Mouse (Mus musculus): ENCODE data around the gene Gm17455. TPM values are rescaled to one million over a fixed set of nuclear protein-coding genes. Genes with fewer than 3 reads are reported as not detected.

Gene Gm17455
- total RNA-seq, 1 experiment: 0.31 TPM

DNA sequence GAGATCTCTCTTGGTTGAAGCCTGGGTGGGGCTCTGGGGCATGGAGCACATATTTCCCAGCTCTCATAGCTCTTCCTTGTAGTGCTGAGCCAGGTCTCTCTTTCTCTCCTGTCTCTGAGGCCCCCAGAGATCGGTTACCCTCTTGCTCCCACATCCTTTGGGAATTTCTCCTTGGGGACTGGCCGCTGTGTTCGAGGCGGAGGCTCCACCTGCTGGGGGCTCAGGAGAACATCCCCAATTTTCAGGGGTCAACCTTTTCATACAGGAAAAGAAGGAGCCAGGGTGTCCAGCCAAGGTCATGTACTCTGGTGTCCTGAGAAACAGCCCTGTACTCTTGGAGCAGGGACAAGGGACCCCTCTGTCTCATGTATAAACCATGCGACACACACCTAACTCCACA, 12.3 kb downstream of the Gm17455 start:
- Histone ChIP-seq H3K36me3 (ENCODE audit: control insufficient read depth, insufficient read depth, low read length, poor library complexity, severe bottlenecking) (no peaks in the 10 kb centered on the region), H3K4me3 (ENCODE audit: insufficient read depth in 1 of 2, low read depth in 1 of 2, low read length in 2 of 2, poor library complexity in 1 of 2, severe bottlenecking in 1 of 2) (no peak overlapping the region), H3K9me3 (ENCODE audit: control insufficient read depth, insufficient read depth, low read depth, low read length) (no peaks in the 10 kb centered on the region), H3K27ac (ENCODE audit: insufficient read depth, low read depth, low read length, poor library complexity, severe bottlenecking) (no peak overlapping the region), H3K4me1 (ENCODE audit: control insufficient read depth in 2 of 2, insufficient read depth in 2 of 2, low read length in 2 of 2, poor library complexity in 1 of 2) (no peaks in the 10 kb centered on the region), H3K9ac (ENCODE audit: insufficient read depth, low read depth, low read length, poor library complexity, severe bottlenecking) (no peak overlapping the region)
- in situ Hi-C loops (cut with MboI; ENCODE audit: low sequenced_read_pairs in 2 of 2, unreplicated experiment in 2 of 2): loop anchor here in 1 of 2 experiments (5.0 kb wide), 1 partner anchor 346 kb away; no protein-coding TSS in a partner anchor
- DNase-seq (ENCODE audit: low read depth, low spot score): no peak
- TF ChIP-seq CHD2 (IDR thresholded peaks at IDR 0.05; ENCODE audit: low read depth, low read length) (no peak), HCFC1 (IDR thresholded peaks at IDR 0.05; ENCODE audit: borderline replicate concordance, insufficient read depth, low read length) (no peak), ZC3H11A (IDR thresholded peaks at IDR 0.05; ENCODE audit: borderline replicate concordance, low read depth, low read length) (no peak), MAFK (IDR thresholded peaks at IDR 0.05; ENCODE audit: insufficient read depth, low read depth, low read length) (no peak), ZNF384 (IDR thresholded peaks at IDR 0.05; ENCODE audit: low read depth, low read length) (no peak)

DNA sequence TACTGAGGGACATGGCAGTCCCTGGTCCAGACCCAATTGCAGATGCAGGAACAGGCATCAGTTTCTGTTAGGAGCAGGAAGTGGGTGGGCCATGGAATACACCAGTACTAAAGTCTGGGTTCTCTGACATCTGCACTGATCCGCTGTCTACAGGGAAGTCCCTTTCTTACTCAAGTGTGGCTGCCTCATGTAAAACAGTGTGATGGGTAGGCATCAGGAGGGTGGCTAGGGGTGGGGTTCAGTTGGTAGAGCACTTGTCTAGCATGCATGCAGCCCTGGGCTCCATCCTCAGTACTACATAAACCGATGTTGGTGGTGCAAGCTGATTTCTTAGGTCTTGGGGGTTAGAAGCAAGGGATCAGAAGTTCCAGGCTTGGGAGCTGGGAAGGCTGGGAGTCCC, 14.2 kb downstream of the Gm17455 start:
- H3K9me3 ChIP-seq (ENCODE audit: control insufficient read depth, insufficient read depth, low read depth, low read length): no peaks in the 10 kb centered on the region
- DNase-seq (ENCODE audit: low read depth, low spot score): no peak
- no peak overlapping the region for H3K9ac ChIP-seq (ENCODE audit: insufficient read depth, low read depth, low read length, poor library complexity, severe bottlenecking)
- no peaks in the 10 kb centered on the region for H3K36me3 ChIP-seq (ENCODE audit: control insufficient read depth, insufficient read depth, low read length, poor library complexity, severe bottlenecking)
- TF ChIP-seq ZNF384 (IDR thresholded peaks at IDR 0.05; ENCODE audit: low read depth, low read length): no peak
- TF ChIP-seq CHD2 (IDR thresholded peaks at IDR 0.05; ENCODE audit: low read depth, low read length): no peak
- TF ChIP-seq HCFC1 (IDR thresholded peaks at IDR 0.05; ENCODE audit: borderline replicate concordance, insufficient read depth, low read length): no peak
- TF ChIP-seq MAFK (IDR thresholded peaks at IDR 0.05; ENCODE audit: insufficient read depth, low read depth, low read length): no peak
- no peak for TF ChIP-seq ZC3H11A (IDR thresholded peaks at IDR 0.05; ENCODE audit: borderline replicate concordance, low read depth, low read length)
- no peak overlapping the region for H3K4me3 ChIP-seq (ENCODE audit: insufficient read depth in 1 of 2, low read depth in 1 of 2, low read length in 2 of 2, poor library complexity in 1 of 2, severe bottlenecking in 1 of 2)
- H3K4me1 ChIP-seq (ENCODE audit: control insufficient read depth in 2 of 2, insufficient read depth in 2 of 2, low read length in 2 of 2, poor library complexity in 1 of 2): no peaks in the 10 kb centered on the region
- in situ Hi-C loops (cut with MboI; ENCODE audit: low sequenced_read_pairs in 2 of 2, unreplicated experiment in 2 of 2): loop anchor here in 1 of 2 experiments (5.0 kb wide), 1 partner anchor 344 kb away; no protein-coding TSS in a partner anchor
- H3K27ac ChIP-seq (ENCODE audit: insufficient read depth, low read depth, low read length, poor library complexity, severe bottlenecking): no peak overlapping the region

DNA sequence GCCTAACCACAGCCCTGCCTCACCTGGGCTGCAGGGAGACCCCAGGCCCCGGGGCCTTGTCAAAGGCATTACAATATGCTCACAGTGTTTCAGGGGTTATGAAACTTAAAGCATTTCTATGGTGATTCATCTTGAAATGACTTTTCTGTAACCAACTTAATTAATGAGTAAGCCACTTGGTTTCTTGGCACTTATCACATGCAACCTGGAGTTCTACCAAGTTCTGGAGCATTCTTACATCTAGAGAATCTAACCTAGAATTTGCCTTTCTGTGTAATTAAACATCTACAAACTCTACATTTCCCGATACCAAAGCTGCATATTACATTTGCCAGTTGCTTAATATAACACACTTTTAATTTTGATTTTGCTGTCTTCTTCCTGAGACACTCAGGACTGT, 17.5 kb downstream of the Gm17455 start:
- Histone ChIP-seq H3K9ac (ENCODE audit: insufficient read depth, low read depth, low read length, poor library complexity, severe bottlenecking) (no peak overlapping the region), H3K36me3 (ENCODE audit: control insufficient read depth, insufficient read depth, low read length, poor library complexity, severe bottlenecking) (no peaks in the 10 kb centered on the region), H3K9me3 (ENCODE audit: control insufficient read depth, insufficient read depth, low read depth, low read length) (no peaks in the 10 kb centered on the region), H3K4me1 (ENCODE audit: control insufficient read depth in 2 of 2, insufficient read depth in 2 of 2, low read length in 2 of 2, poor library complexity in 1 of 2) (no peaks in the 10 kb centered on the region), H3K27ac (ENCODE audit: insufficient read depth, low read depth, low read length, poor library complexity, severe bottlenecking) (no peak overlapping the region), H3K4me3 (ENCODE audit: insufficient read depth in 1 of 2, low read depth in 1 of 2, low read length in 2 of 2, poor library complexity in 1 of 2, severe bottlenecking in 1 of 2) (no peak overlapping the region)
- in situ Hi-C loops (cut with MboI; ENCODE audit: low sequenced_read_pairs in 2 of 2, unreplicated experiment in 2 of 2): no loop called here
- no peak for TF ChIP-seq MAFK (IDR thresholded peaks at IDR 0.05; ENCODE audit: insufficient read depth, low read depth, low read length)
- TF ChIP-seq ZNF384 (IDR thresholded peaks at IDR 0.05; ENCODE audit: low read depth, low read length): no peak
- TF ChIP-seq HCFC1 (IDR thresholded peaks at IDR 0.05; ENCODE audit: borderline replicate concordance, insufficient read depth, low read length): no peak
- no peak for TF ChIP-seq CHD2 (IDR thresholded peaks at IDR 0.05; ENCODE audit: low read depth, low read length)
- no peak for TF ChIP-seq ZC3H11A (IDR thresholded peaks at IDR 0.05; ENCODE audit: borderline replicate concordance, low read depth, low read length)
- no peak for DNase-seq (ENCODE audit: low read depth, low spot score)

DNA sequence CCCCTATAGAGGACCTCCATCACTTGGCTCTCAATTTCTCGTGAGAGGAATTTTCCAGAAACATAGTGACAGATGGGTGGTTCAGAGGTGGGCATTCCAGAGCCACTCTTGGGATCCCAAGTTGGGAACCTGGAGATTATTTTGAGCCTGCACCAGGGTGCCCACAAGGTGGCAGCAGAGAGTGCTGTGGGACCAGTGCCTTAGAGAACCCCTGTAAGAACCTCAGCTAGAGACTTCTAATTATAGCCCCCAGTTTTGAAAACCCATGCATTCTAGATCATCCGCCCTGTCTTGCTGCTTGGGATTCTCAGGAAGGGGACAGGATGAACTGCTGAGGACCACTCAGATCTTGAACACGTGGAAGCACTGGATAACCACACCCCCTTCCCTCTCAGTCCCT, 18.6 kb downstream of the Gm17455 start:
- H3K36me3 ChIP-seq (ENCODE audit: control insufficient read depth, insufficient read depth, low read length, poor library complexity, severe bottlenecking): no peaks in the 10 kb centered on the region
- H3K4me1 ChIP-seq (ENCODE audit: control insufficient read depth in 2 of 2, insufficient read depth in 2 of 2, low read length in 2 of 2, poor library complexity in 1 of 2): peaks cover under 1 to 4% of the 10 kb centered on the region in 2 experiments; a peak in 1 of 4 replicates
- no peak overlapping the region for H3K27ac ChIP-seq (ENCODE audit: insufficient read depth, low read depth, low read length, poor library complexity, severe bottlenecking)
- DNase-seq (ENCODE audit: low read depth, low spot score): peak; percentile 63
- no peak overlapping the region for H3K9ac ChIP-seq (ENCODE audit: insufficient read depth, low read depth, low read length, poor library complexity, severe bottlenecking)
- H3K9me3 ChIP-seq (ENCODE audit: control insufficient read depth, insufficient read depth, low read depth, low read length): no peaks in the 10 kb centered on the region
- in situ Hi-C loops (cut with MboI; ENCODE audit: low sequenced_read_pairs in 2 of 2, unreplicated experiment in 2 of 2): no loop called here
- no peak overlapping the region for H3K4me3 ChIP-seq (ENCODE audit: insufficient read depth in 1 of 2, low read depth in 1 of 2, low read length in 2 of 2, poor library complexity in 1 of 2, severe bottlenecking in 1 of 2)
- no peak for TF ChIP-seq CHD2 (IDR thresholded peaks at IDR 0.05; ENCODE audit: low read depth, low read length)
- no peak for TF ChIP-seq MAFK (IDR thresholded peaks at IDR 0.05; ENCODE audit: insufficient read depth, low read depth, low read length)
- no peak for TF ChIP-seq ZC3H11A (IDR thresholded peaks at IDR 0.05; ENCODE audit: borderline replicate concordance, low read depth, low read length)
- TF ChIP-seq ZNF384 (IDR thresholded peaks at IDR 0.05; ENCODE audit: low read depth, low read length): no peak
- no peak for TF ChIP-seq HCFC1 (IDR thresholded peaks at IDR 0.05; ENCODE audit: borderline replicate concordance, insufficient read depth, low read length)

DNA sequence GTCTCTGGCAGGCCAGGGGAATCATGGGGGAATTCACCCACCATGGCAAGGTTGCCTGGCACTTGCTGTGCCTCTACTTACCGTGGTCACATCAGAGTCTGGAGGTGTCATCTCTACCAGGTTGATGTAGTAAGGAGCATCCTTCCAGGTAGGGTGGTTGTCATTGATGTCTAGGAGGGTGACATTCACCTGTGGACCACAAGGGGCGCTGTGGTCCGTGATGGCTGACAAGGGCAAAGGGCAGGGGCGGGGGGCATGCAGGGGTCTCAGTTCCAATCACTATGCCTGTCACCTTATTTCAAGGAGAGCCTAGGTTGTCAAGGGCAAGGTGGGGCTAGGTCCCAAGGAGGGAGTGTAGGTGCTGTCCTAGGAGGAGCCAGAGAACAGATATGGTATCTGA, 20.1 kb downstream of the Gm17455 start:
- TF ChIP-seq ZNF384 (IDR thresholded peaks at IDR 0.05; ENCODE audit: low read depth, low read length): no peak
- no peak for TF ChIP-seq HCFC1 (IDR thresholded peaks at IDR 0.05; ENCODE audit: borderline replicate concordance, insufficient read depth, low read length)
- TF ChIP-seq ZC3H11A (IDR thresholded peaks at IDR 0.05; ENCODE audit: borderline replicate concordance, low read depth, low read length): no peak
- no peak for TF ChIP-seq CHD2 (IDR thresholded peaks at IDR 0.05; ENCODE audit: low read depth, low read length)
- no peak for TF ChIP-seq MAFK (IDR thresholded peaks at IDR 0.05; ENCODE audit: insufficient read depth, low read depth, low read length)
- Histone ChIP-seq H3K4me3 (ENCODE audit: insufficient read depth in 1 of 2, low read depth in 1 of 2, low read length in 2 of 2, poor library complexity in 1 of 2, severe bottlenecking in 1 of 2) (no peak overlapping the region), H3K9me3 (ENCODE audit: control insufficient read depth, insufficient read depth, low read depth, low read length) (no peaks in the 10 kb centered on the region), H3K4me1 (ENCODE audit: control insufficient read depth in 2 of 2, insufficient read depth in 2 of 2, low read length in 2 of 2, poor library complexity in 1 of 2) (peaks cover 2 to 5% of the 10 kb centered on the region in 2 experiments; a peak in 1 of 4 replicates), H3K27ac (ENCODE audit: insufficient read depth, low read depth, low read length, poor library complexity, severe bottlenecking) (no peak overlapping the region), H3K9ac (ENCODE audit: insufficient read depth, low read depth, low read length, poor library complexity, severe bottlenecking) (no peak overlapping the region), H3K36me3 (ENCODE audit: control insufficient read depth, insufficient read depth, low read length, poor library complexity, severe bottlenecking) (no peaks in the 10 kb centered on the region)
- no peak for DNase-seq (ENCODE audit: low read depth, low spot score)
- in situ Hi-C loops (cut with MboI; ENCODE audit: low sequenced_read_pairs in 2 of 2, unreplicated experiment in 2 of 2): no loop called here
